Mouse (Mus musculus): ENCODE results near the gene Dusp28. TPM values are rescaled to one million over a fixed set of nuclear protein-coding genes. Genes with fewer than 3 reads are reported as not detected.
"Not testable (repeated sequence)": the region's sequence is repeated elsewhere in the genome, so short reads cannot be mapped to it uniquely, and the experiment has no call there.

Gene Dusp28
- polyA plus RNA-seq, 1 experiment: 0.76 TPM

DNA sequence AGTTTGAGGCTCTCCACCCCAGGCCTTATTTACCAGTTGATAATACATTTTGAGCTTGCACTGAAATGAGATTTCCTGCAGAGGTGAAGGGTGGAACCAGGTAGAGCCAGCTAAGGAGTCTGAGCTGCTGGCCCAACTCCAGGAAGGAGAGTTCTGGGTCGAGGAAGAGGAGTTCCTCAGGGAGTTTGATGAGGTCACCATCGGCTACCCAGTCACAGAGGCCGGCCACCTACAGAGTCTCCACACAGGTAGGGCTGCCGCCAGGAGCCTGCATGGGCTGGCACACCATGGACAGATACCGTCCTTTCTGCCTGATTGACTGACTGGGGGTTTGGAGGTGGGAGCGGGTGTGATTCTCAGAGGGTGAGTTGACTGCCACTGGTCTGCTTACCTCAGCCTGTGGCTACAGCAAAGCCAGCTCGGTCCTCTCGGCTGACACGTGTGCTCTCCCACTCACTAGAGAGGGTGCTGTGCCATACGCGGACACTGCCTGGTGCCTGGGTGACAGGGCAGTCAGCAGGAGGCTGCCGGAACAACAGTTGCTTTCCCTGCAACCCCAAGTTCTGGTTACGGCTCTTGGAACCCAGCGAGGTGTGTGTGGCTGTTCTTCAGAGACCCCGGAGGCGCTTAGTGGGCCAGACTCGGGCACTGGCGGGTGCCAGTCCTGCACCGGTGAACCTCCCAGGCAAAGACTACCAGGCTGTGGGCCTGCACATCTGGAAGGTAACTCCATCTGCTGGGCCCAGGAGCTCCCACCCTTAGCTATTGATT is 36.6 kb downstream of the Dusp28 start:
- no peaks in the 10 kb centered on the region for H3K4me1 ChIP-seq (ENCODE audit: control insufficient read depth, insufficient read depth, low read length)
- H3K4me3 ChIP-seq (ENCODE audit: low read depth, low read length): no peak overlapping the region
- H3K27ac ChIP-seq (ENCODE audit: insufficient read depth, low read length): no peak overlapping the region
- H3K9me3 ChIP-seq (replicated peaks; ENCODE audit: control insufficient read depth, insufficient read depth, low read length, poor library complexity, severe bottlenecking): no peaks in the 10 kb centered on the region
- no peaks in the 10 kb centered on the region for H3K27me3 ChIP-seq (ENCODE audit: control insufficient read depth, insufficient read depth, low read length, poor library complexity, severe bottlenecking)
- TF ChIP-seq CTCF (IDR thresholded peaks at IDR 0.05; ENCODE audit: low read depth, low read length) (no peak), POLR2A (IDR thresholded peaks at IDR 0.05; ENCODE audit: insufficient read depth, low read length) (no peak), EP300 (IDR thresholded peaks at IDR 0.05; ENCODE audit: insufficient read depth, low read depth, low read length) (no peak)
- no peak overlapping the region for H3K9ac ChIP-seq (ENCODE audit: low read depth, poor library complexity, severe bottlenecking)
- no peaks in the 10 kb centered on the region for H3K36me3 ChIP-seq (ENCODE audit: control insufficient read depth, insufficient read depth, low read length, poor library complexity, severe bottlenecking)

DNA sequence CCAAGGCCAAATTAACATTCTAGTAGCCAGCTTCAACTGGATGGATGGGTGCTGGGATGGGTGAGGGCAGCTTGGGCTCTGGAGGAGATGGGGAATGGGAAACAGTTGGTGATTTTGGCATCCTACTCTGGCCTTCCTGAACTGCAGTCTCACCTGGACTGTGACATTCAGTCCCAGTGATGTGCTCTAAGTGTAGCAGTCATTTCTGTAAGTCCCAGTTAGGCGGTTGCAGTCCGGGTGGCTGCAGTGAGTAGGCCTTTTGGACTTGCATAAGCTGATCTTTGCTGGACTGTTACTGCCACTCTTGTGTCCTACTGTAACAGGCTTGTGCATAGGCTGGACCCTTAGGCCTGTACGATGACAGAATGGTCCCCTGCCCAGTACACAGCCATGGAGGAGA is 41.2 kb downstream of the Dusp28 start:
- no peak for TF ChIP-seq CTCF (IDR thresholded peaks at IDR 0.05; ENCODE audit: low read depth, low read length)
- TF ChIP-seq POLR2A (IDR thresholded peaks at IDR 0.05; ENCODE audit: insufficient read depth, low read length): no peak
- TF ChIP-seq EP300 (IDR thresholded peaks at IDR 0.05; ENCODE audit: insufficient read depth, low read depth, low read length): no peak
- no peaks in the 10 kb centered on the region for H3K27me3 ChIP-seq (ENCODE audit: control insufficient read depth, insufficient read depth, low read length, poor library complexity, severe bottlenecking)
- no peaks in the 10 kb centered on the region for H3K36me3 ChIP-seq (ENCODE audit: control insufficient read depth, insufficient read depth, low read length, poor library complexity, severe bottlenecking)

DNA sequence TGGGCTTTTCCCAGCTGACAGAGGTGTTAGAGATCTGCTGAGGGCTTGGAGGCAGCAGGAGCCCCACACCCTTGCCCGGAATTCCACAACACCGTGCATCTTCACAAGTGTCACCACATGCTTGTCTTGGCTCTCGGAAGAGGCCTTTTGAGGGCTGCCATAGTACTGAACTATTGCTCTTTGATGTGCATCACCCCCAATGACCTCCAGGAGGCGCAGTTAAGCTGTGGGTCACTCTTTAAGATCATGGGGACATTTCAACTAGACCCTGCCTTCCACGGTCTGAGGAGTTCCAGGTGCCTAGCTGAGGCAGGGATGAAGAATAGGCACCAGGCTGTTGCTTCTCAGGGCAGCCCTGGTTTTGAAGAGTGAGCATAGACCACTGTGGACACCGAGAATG is 42.6 kb downstream of the Dusp28 start:
- no peaks in the 10 kb centered on the region for H3K36me3 ChIP-seq (ENCODE audit: control insufficient read depth, insufficient read depth, low read length, poor library complexity, severe bottlenecking)
- no peak overlapping the region for H3K27ac ChIP-seq (ENCODE audit: insufficient read depth, low read length)

More for the DNA sequence above, 41.2 kb downstream of the Dusp28 start:
- H3K27ac ChIP-seq (ENCODE audit: insufficient read depth, low read length): no peak overlapping the region
- no peaks in the 10 kb centered on the region for H3K9me3 ChIP-seq (replicated peaks; ENCODE audit: control insufficient read depth, insufficient read depth, low read length, poor library complexity, severe bottlenecking)
- H3K9ac ChIP-seq (ENCODE audit: low read depth, poor library complexity, severe bottlenecking): no peak overlapping the region
- no peaks in the 10 kb centered on the region for H3K4me1 ChIP-seq (ENCODE audit: control insufficient read depth, insufficient read depth, low read length)
- no peak overlapping the region for H3K4me3 ChIP-seq (ENCODE audit: low read depth, low read length)

DNA sequence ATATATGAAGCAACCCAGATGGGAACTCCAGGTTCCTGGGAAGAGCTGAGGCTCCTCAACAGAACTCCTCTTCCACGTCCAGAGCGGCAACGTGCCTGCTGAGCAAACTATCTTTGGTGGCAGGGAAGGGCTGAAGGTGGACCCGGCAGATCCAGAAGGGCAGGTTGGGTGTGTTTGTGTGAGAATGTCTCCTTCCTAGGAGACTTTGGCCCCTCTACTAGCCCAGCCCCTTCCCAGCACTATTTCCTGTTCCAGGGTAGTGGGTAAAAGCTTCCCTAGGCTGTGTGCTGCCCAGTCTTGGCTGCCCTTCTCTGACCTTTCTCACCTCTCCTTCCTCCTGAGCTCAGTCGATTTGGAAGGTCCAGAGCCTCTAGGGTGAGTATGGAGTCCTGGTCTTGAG is 43.8 kb downstream of the Dusp28 start, which contains the start of gene Gpr35:
TSS of gene Gpr35 (plus strand) at position 259 of the 400 bp plus-strand sequence.
- no peak within 1 kb of the TSS for H3K9ac ChIP-seq (ENCODE audit: low read depth, poor library complexity, severe bottlenecking)
- TF ChIP-seq POLR2A (IDR thresholded peaks at IDR 0.05; ENCODE audit: insufficient read depth, low read length): no peak
- no peak for TF ChIP-seq EP300 (IDR thresholded peaks at IDR 0.05; ENCODE audit: insufficient read depth, low read depth, low read length)
- TF ChIP-seq CTCF (IDR thresholded peaks at IDR 0.05; ENCODE audit: low read depth, low read length): no peak
- no peaks in the 10 kb centered on the region for H3K9me3 ChIP-seq (replicated peaks; ENCODE audit: control insufficient read depth, insufficient read depth, low read length, poor library complexity, severe bottlenecking)

More for the DNA sequence above, 42.6 kb downstream of the Dusp28 start:
- Histone ChIP-seq H3K9me3 (replicated peaks; ENCODE audit: control insufficient read depth, insufficient read depth, low read length, poor library complexity, severe bottlenecking) (no peaks in the 10 kb centered on the region), H3K4me3 (ENCODE audit: low read depth, low read length) (no peak overlapping the region), H3K9ac (ENCODE audit: low read depth, poor library complexity, severe bottlenecking) (no peak overlapping the region), H3K4me1 (ENCODE audit: control insufficient read depth, insufficient read depth, low read length) (no peaks in the 10 kb centered on the region), H3K27me3 (ENCODE audit: control insufficient read depth, insufficient read depth, low read length, poor library complexity, severe bottlenecking) (no peaks in the 10 kb centered on the region)
- TF ChIP-seq POLR2A (IDR thresholded peaks at IDR 0.05; ENCODE audit: insufficient read depth, low read length) (no peak), CTCF (IDR thresholded peaks at IDR 0.05; ENCODE audit: low read depth, low read length) (peak; percentile 42)

DNA sequence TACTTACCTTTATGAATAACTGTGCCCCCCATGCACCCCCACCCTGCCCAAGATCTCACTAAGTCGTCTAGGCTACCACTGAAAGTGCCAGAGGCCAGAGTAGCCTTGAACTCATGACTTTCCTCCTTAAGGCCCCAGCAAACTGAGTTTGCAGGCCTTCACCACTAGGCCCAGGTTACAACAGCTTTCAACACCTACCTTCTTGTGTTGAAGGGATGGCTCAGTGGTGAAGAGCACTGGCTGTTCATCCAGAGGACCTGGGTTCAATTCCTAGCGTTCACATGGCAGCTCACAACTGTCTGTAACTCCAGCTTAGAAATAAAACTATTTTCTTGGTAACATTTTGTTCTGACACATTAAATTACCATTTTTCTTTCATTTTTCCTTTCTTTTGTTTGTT is 46.9 kb downstream of the Dusp28 start:
- Histone ChIP-seq H3K4me1 (ENCODE audit: control insufficient read depth, insufficient read depth, low read length) (no peaks in the 10 kb centered on the region), H3K9ac (ENCODE audit: low read depth, poor library complexity, severe bottlenecking) (no peak overlapping the region), H3K4me3 (ENCODE audit: low read depth, low read length) (no peak overlapping the region), H3K9me3 (replicated peaks; ENCODE audit: control insufficient read depth, insufficient read depth, low read length, poor library complexity, severe bottlenecking) (no peaks in the 10 kb centered on the region), H3K27ac (ENCODE audit: insufficient read depth, low read length) (no peak overlapping the region), H3K36me3 (ENCODE audit: control insufficient read depth, insufficient read depth, low read length, poor library complexity, severe bottlenecking) (no peaks in the 10 kb centered on the region), H3K27me3 (ENCODE audit: control insufficient read depth, insufficient read depth, low read length, poor library complexity, severe bottlenecking) (no peaks in the 10 kb centered on the region)
- TF ChIP-seq POLR2A (IDR thresholded peaks at IDR 0.05; ENCODE audit: insufficient read depth, low read length) (no peak), CTCF (IDR thresholded peaks at IDR 0.05; ENCODE audit: low read depth, low read length) (no peak), EP300 (IDR thresholded peaks at IDR 0.05; ENCODE audit: insufficient read depth, low read depth, low read length) (no peak)

More for the DNA sequence above, 43.8 kb downstream of the Dusp28 start, which contains the start of gene Gpr35:
- no peak within 1 kb of the TSS for H3K4me3 ChIP-seq (ENCODE audit: low read depth, low read length)
- no peaks in the 10 kb centered on the region for H3K27me3 ChIP-seq (ENCODE audit: control insufficient read depth, insufficient read depth, low read length, poor library complexity, severe bottlenecking)
- H3K27ac ChIP-seq (ENCODE audit: insufficient read depth, low read length): no peak within 1 kb of the TSS
- H3K36me3 ChIP-seq (ENCODE audit: control insufficient read depth, insufficient read depth, low read length, poor library complexity, severe bottlenecking): no peaks in the 10 kb centered on the region
- H3K4me1 ChIP-seq (ENCODE audit: control insufficient read depth, insufficient read depth, low read length): no peaks in the 10 kb centered on the region

DNA sequence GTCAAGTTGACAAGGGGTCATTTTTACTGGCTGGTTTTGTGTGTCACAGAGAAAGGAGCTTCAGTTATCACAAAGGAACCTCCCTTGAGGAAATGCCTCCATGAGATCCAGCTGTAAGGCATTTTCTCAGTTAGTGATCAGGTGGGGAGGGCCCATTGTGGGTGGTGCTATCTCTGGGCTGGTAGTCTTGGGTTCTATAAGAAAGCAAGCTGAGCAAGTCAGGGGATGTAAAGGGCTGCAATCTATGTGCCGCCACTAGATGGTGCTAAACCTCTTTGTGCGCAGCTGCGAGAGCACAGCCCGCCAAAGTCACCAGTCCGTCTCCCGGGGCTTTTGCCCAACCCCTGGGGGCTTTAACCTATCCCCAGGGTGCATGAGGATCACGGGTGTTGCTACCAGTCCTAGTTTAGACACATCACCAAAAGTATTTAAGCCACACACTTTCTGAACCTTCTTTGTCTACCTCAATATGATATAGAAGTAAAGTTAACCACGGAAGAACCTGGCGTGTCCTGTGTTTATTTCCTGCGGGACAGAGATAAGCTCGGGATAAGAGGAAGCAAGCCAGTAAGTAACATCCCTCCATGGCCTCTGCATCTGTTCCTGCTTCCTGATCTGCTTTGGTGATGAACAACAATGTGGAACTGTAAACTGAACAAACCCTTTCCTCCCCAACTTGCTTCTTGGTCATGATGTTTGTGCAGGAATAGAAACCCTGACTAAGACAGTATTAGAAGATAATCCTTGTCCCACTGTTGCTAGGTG is 50.0 kb downstream of the Dusp28 start:
- H3K4me3 ChIP-seq (ENCODE audit: low read depth, low read length); H3K27me3 ChIP-seq (ENCODE audit: control insufficient read depth, insufficient read depth, low read length, poor library complexity, severe bottlenecking); H3K9ac ChIP-seq (ENCODE audit: low read depth, poor library complexity, severe bottlenecking): not testable (repeated sequence)

More for the DNA sequence above, 50.0 kb downstream of the Dusp28 start:
- not testable (repeated sequence) for H3K9me3 ChIP-seq (replicated peaks; ENCODE audit: control insufficient read depth, insufficient read depth, low read length, poor library complexity, severe bottlenecking); H3K36me3 ChIP-seq (ENCODE audit: control insufficient read depth, insufficient read depth, low read length, poor library complexity, severe bottlenecking); H3K4me1 ChIP-seq (ENCODE audit: control insufficient read depth, insufficient read depth, low read length); H3K27ac ChIP-seq (ENCODE audit: insufficient read depth, low read length)
- peak; percentile 36 for TF ChIP-seq CTCF (IDR thresholded peaks at IDR 0.05; ENCODE audit: low read depth, low read length)

Other genes starting within 250 kb of the Dusp28 start
- 30.5 and 31.6 TPM in 2 replicates for gene Gpc1, start 75.3 kb upstream of the Dusp28 start, polyA plus RNA-seq (2011; ENCODE audit: insufficient read depth, insufficient read length, low read depth, missing spikeins)
- not detected in 2 replicates for gene Ankmy1, start 4.1 kb upstream of the Dusp28 start, polyA plus RNA-seq (2011; ENCODE audit: insufficient read depth, insufficient read length, low read depth, missing spikeins)
- gene Rnpepl1, start 3.8 kb downstream of the Dusp28 start, polyA plus RNA-seq (2011; ENCODE audit: insufficient read depth, insufficient read length, low read depth, missing spikeins): 31.1 and 39.0 TPM in 2 replicates
- gene Capn10, start 27.4 kb downstream of the Dusp28 start, polyA plus RNA-seq (2011; ENCODE audit: insufficient read depth, insufficient read length, low read depth, missing spikeins): 17.1 and 17.9 TPM in 2 replicates
- gene Gpr35, start 43.9 kb downstream of the Dusp28 start, polyA plus RNA-seq (2011; ENCODE audit: insufficient read depth, insufficient read length, low read depth, missing spikeins): 0.17 TPM in 1 of 2 replicates, not detected in the other
- not detected in 2 replicates for gene Aqp12, start 99.4 kb downstream of the Dusp28 start, polyA plus RNA-seq (2011; ENCODE audit: insufficient read depth, insufficient read length, low read depth, missing spikeins)
- gene Kif1a, start 195.0 kb downstream of the Dusp28 start, polyA plus RNA-seq (2011; ENCODE audit: insufficient read depth, insufficient read length, low read depth, missing spikeins): 95.0 and 97.1 TPM in 2 replicates
- gene Agxt, start 228.3 kb downstream of the Dusp28 start, polyA plus RNA-seq (2011; ENCODE audit: insufficient read depth, insufficient read length, low read depth, missing spikeins): not detected in 2 replicates